Mouse (Mus musculus): ENCODE results near the gene Rack1.

- TF ChIP-seq POLR2A (IDR thresholded peaks at IDR 0.05; ENCODE audit: insufficient read depth, low read length) (no peak), CTCF (IDR thresholded peaks at IDR 0.05; ENCODE audit: low read depth, low read length) (no peak), EP300 (IDR thresholded peaks at IDR 0.05; ENCODE audit: insufficient read depth, low read depth, low read length) (no peak)
Measured at GRCm38 (mm10) chr11:48790946-48791345, 9.2 kb upstream of the Rack1 start.

All from ES-Bruce4 (cell line).